Mouse (Mus musculus): ENCODE results near the gene Mmp28.

- TF ChIP-seq CTCF (IDR thresholded peaks at IDR 0.05; ENCODE audit: extremely low read depth, insufficient read length, insufficient replicate concordance, low read depth, low read length), result no peak
- TF ChIP-seq POLR2A (IDR thresholded peaks at IDR 0.05; ENCODE audit: low read depth, low read length), result no peak
Observed at GRCm38 (mm10) chr11:83417080-83417479, 45.8 kb downstream of the Mmp28 start.
